Mouse (Mus musculus) urinary bladder, postnatal 36 days (tissue): Measurements from ENCODE around the gene Csnk1e.

Source experiments
- DNase-seq, 2 experiments: peaks; one replicate each; pipeline ENCODE4 v3.0.0; 2022; ENCODE audit warnings: low spot score in 2 of 2, mixed read lengths in 1 of 2

The Csnk1e gene

GRCm38 (mm10) chr15:79394842-79395241 lies 60.5 kb downstream of the Csnk1e start:
- no peak for DNase-seq

DNA sequence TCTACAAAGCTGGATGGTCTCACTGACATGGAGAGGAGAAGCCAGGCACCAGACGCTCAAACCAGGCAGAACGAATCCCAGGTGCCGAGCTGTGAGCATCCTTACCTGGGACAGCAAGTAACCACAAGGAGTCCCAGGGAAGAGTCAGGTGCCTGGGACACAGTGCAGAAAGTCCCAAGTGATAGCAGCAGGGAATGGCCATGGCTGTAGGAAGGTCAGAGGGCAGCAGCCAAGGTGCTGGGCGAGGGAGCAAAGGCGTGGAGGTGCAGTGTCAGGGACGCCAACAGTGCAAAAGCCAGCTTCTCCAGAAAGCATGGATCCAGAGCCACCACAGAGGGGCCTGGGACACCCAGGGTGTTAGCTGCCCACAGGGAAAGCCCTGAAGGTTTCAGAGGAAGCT lies 62.3 kb downstream of the Csnk1e start:
- no peak for DNase-seq

GRCm38 (mm10) chr15:79392527-79392926 lies 62.8 kb downstream of the Csnk1e start:
- DNase-seq: no peak

DNA sequence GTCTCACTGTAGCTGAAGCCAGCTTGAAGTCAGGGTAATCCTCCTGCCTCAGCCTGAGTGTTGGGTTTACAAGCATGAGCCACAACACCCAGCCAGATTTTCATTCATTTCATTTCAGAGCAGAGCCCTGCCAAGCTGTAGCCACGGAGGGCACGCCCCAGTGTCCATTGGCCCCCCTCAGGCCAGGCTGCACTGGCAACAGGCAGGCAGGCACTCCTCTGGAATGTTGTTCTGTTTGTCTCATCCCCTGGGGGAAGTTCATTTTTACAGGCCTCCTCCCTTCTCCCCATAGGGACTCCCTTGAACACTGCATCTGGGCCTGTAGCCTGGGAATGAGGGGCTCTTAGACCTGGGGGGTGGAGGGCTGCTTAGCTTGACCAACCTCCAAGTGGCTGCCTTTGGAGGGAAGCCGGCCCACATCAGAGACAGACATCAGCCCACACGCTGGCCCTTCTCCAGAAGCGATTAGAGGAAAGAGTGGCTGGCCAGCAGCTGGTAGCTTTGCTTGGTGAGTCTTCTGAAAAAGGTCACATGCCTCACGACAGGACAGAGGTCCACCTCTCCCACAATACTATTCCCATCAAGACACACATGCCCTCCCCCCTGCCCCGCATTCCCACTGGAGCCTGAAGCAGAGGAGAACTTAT lies 63.8 kb downstream of the Csnk1e start:
- DNase-seq: peak in 1 of 2 experiments; percentile 62

DNA sequence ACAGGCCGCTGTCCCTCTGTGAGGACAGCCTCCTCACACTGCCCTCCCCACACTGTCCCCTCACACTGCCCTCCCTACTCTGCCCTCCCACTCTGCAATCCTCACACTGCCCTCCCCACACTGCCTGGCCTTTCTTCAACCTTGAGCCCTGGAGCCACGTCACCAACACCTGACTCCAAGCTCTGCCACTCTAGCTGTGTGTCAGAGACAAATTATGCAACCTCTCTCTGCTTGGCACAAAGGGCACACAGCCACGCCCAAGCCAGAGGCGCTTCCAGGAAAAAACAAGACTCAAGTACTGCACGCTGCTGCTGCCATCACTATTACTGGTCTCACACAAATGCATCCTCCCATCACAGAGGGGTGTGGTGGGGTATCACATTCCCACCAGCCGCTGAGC lies 64.9 kb downstream of the Csnk1e start:
- peak in 1 of 2 experiments; percentile 61 for DNase-seq

- no peak for DNase-seq
Observed at GRCm38 (mm10) chr15:79388171-79388570, 67.2 kb downstream of the Csnk1e start.

DNA sequence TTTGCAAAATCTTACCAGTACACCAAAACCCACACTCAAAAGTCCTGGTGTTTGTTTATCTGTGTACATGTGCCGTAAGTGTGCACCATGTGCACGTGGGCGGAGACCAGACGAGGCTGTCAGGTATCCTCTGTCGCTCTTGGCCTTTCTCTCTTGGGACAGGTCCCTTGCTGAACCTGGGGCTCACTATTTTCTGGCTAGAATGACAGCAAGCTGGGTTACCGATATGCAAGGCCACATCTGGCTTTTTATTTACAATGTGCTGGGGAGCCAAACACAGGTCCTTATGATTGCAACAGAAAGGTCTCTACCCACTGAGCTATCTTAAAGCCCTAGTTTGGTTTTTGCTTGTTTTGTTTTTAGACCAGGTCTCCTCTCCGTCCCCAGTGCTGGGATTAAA lies 67.8 kb downstream of the Csnk1e start:
- DNase-seq: no peak

DNA sequence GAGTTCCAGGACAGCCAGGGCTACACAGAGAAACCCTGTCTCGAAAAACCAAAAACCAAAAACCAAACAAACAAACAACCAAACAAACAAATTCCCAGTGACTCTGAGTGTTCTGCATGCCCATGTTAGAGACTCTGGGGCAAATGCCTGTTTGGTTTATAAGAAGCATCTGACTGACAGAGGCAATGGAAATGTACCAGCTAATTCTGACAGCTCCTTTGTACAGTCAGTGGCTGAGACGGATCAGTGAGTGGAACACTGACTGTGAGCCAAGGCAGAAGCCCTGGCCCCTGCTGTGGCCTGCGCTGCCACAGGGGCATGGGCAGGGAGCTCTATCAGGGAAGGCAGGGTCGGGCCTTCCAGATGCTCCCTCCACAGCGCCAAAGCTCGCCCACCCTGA lies 68.3 kb downstream of the Csnk1e start:
- no peak for DNase-seq

DNA sequence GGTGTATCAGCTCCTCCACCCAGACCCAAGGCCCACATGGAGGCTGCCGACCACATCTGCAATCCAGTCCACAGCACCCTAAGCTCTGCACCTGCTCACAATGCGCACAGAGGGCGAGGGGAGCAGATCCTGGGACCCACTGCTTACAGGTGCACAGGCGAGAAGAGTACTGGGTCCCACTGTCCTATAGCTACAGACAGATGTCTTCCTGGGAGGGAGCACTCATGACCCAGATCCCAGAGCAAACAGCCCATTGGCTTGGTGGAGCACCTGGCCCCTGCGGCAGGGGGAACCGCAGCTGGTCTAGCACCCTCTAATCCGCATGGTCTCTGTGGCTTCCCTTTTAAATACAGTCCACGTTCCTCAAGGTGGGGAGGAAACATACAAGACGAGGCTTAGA lies 73.7 kb downstream of the Csnk1e start:
- no peak for DNase-seq

- peak in 1 of 2 experiments; percentile 65 for DNase-seq
Observed at GRCm38 (mm10) chr15:79380468-79381444, 74.6 kb downstream of the Csnk1e start.

GRCm38 (mm10) chr15:79379658-79380057 lies 75.7 kb downstream of the Csnk1e start:
- no peak for DNase-seq

DNA sequence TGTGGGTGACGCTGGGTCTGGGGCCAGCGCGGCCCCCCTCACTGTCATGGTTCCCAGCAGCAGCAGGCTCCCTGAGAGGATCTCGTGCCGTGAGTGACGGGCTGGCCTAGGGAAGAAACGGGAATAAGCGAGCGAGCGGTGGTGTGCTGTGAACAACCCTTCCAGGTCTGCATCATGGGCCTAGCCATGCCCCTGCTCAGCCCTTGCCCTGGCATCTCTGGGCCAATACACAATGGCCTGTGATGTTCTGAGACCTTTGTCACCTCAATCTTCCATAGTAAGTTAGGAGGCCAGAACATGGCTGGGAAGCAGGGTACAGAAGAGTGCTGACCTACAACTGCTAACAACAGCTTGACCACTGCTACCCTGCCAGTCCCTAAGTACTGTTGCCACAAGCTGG lies 76.8 kb downstream of the Csnk1e start:
- DNase-seq: no peak

DNA sequence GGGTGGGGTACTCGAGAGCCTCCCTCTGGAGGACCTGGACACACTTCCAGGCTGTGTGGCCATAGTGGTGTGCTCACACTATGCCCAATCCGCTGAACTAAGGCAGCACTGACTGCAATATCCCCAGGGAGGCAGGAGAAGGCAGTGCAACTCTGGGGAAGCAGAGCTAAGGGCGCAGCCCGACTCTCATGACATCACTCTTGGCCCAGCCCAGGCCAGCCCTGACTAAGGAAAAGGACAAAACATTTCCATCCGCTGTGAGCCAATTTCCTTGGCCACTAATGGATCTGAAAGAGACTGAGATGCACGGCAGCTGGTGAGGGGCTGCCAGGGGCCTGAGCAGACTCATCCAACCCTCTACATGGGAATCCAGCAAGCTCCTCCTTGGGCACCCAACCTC lies 77.7 kb downstream of the Csnk1e start:
- peak; percentile 50 to 84 for DNase-seq

GRCm38 (mm10) chr15:79374760-79375159 lies 80.6 kb downstream of the Csnk1e start:
- no peak for DNase-seq

DNA sequence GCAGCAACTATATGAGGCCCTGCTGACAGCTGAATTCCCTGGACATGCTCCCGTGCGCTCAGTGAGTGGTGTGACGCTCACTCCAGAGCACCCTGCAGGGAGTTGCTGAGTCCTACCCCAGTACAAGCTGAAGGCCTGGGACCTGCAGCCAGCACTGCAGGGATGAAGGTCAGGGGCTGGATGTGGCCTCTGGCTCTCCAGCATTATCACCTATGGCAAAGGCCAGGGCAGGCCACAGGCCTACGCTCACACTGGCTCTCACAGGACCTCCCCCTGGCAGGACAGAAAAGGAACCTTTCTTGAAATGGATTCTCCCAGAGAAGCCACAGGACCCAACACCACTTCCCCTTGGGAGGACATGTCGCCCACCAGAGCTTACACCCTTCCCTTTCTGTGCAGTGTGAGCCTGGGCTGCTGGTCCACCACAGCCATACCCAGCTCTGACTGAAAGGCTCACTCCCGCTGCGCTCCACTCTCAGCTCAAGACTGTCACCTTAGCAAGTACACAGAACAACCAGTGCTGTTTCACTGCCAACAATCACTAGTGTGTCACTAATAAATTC lies 85.0 kb downstream of the Csnk1e start:
- no peak for DNase-seq

- DNase-seq: no peak
Observed at GRCm38 (mm10) chr15:79369452-79370280, 85.7 kb downstream of the Csnk1e start.

GRCm38 (mm10) chr15:79368861-79369440 lies 86.4 kb downstream of the Csnk1e start:
- peak; percentile 46 to 48 for DNase-seq

DNA sequence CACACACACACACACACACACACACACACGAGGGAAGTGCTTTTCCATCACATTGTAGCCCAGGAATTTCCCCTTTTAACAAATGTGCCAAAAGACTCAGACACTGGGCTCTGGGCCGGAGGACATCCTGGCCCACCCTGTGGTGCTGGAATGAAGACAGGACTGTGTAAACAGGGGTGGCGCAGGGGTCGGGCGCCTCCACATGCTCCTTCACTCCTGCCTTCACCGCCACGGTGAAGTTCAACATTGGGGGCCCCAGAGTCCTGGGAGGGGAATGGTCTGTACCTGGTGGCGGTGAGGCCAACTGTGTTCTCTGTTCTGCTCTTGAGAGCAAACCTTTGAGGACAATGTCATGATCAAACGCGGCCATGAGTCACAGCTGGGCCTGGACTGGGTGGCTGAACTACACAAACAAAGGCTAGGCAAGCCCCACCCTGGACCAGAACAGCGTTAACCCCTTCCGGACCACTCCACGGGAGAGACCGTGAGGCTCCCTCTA lies 87.0 kb downstream of the Csnk1e start:
- DNase-seq: peak; percentile 79 to 85
